Mouse (Mus musculus): ENCODE measurements around the gene H1f0.

GRCm38 (mm10) chr15:78992925-78993324 is 35.3 kb upstream of the H1f0 start:
- TF ChIP-seq CTCF (IDR thresholded peaks at IDR 0.05; ENCODE audit: control insufficient read depth, insufficient read depth, insufficient read length) = no peak
- TF ChIP-seq MYOD1 (IDR thresholded peaks at IDR 0.05; ENCODE audit: control insufficient read depth, insufficient read length, low read depth) = no peak
- TF ChIP-seq CEBPB (IDR thresholded peaks at IDR 0.05; ENCODE audit: low read depth) = no peak

Data from C2C12 (cell line).